Mouse (Mus musculus) neural tube, embryonic 11.5 days (tissue): Measurements from ENCODE around the gene Eml1. TPM values are rescaled to one million over a fixed set of nuclear protein-coding genes. Genes with fewer than 3 reads are reported as not detected.
A peak's percentile ranks its signal among the peaks of the same experiment; 100 is the strongest.

Experiments
- ATAC-seq: fragments of 200-750 bp; cut with Nextera tagmentation; 2 replicates; pipeline ENCODE4 v1.8.0; 2017; ENCODE audit warnings: moderate number of reproducible peaks, mild to moderate bottlenecking, moderate TSS enrichment, moderate library complexity; ENCODE audit not compliant: insufficient read depth, low FRiP score, low TSS enrichment
- DNase-seq: peaks from one replicate; pipeline ENCODE4 v3.0.0-alpha.2; 2015; ENCODE audit warnings: low spot score
- H3K27ac ChIP-seq: fragments of 300-500 bp; sonication (generic); 2 replicates; pipeline ENCODE4 v1.5.1; 2014; ENCODE audit warnings: low read depth, mild to moderate bottlenecking, low read length
- H3K27me3 ChIP-seq: fragments of 300-500 bp; sonication (generic); 2 replicates; pipeline ENCODE4 v1.6.1; 2014; ENCODE audit warnings: mild to moderate bottlenecking, low read length, mixed read lengths; ENCODE audit not compliant: control insufficient read depth, insufficient read depth
- H3K36me3 ChIP-seq: fragments of 300-500 bp; sonication (generic); 2 replicates; pipeline ENCODE4 v1.6.1; 2014; ENCODE audit warnings: mild to moderate bottlenecking, low read length, moderate library complexity, mixed read lengths; ENCODE audit not compliant: control insufficient read depth, insufficient read depth
- H3K4me1 ChIP-seq: fragments of 300-500 bp; sonication (generic); 2 replicates; pipeline ENCODE4 v1.6.1; 2014; ENCODE audit warnings: low read length, mixed read lengths; ENCODE audit not compliant: control insufficient read depth, insufficient read depth
- H3K4me2 ChIP-seq: fragments of 300-500 bp; sonication (generic); 2 replicates; pipeline ENCODE4 v1.6.1; 2014; ENCODE audit warnings: low read depth, mild to moderate bottlenecking, moderate library complexity
- H3K4me3 ChIP-seq: fragments of 300-500 bp; sonication (generic); 2 replicates; pipeline ENCODE4 v1.5.1; 2014; ENCODE audit warnings: low read depth, low read length
- H3K9ac ChIP-seq: fragments of 300-500 bp; sonication (generic); 2 replicates; pipeline ENCODE4 v1.6.1; 2014; ENCODE audit warnings: mild to moderate bottlenecking, low read length
- H3K9me3 ChIP-seq: fragments of 300-500 bp; sonication (generic); 2 replicates; pipeline ENCODE4 v1.6.1; 2016; ENCODE audit warnings: low read length; ENCODE audit not compliant: control insufficient read depth
- WGBS: fragments of 180-500 bp; shearing (Covaris S2); extraction: QIAGEN DNeasy Blood & Tissue Kit; methylation state at CpG from one replicate; pipeline ENCODE4 v1.1.7; 2014; 5-methylcytosine and 5-hydroxymethylcytosine counted together
- polyA plus RNA-seq: library from polyadenylated mRNA; unstranded; fragments of >200 nt; fragmentation: Nextera tagmentation; extraction: Ambion mirVana; gene quantifications from 2 replicates; pipeline ENCODE4 v1.2.1, GENCODE M21; 2014

Eml1 gene
- polyA plus RNA-seq, 1 experiment from 2014 or later = 164 TPM

- Histone ChIP-seq H3K27ac (no peak overlapping the region), H3K4me1 (no peaks in the 10 kb centered on the region; the same call in 1 of the 2 replicates), H3K9ac (no peak overlapping the region), H3K27me3 (peaks cover 14% of the 10 kb centered on the region), H3K9me3 (no peaks in the 10 kb centered on the region), H3K36me3 (no peaks in the 10 kb centered on the region; the same call in 1 of the 2 replicates), H3K4me2 (no peak overlapping the region), H3K4me3 (no peak overlapping the region)
- DNase-seq (no peak), ATAC-seq (no peak)
- WGBS = 89% methylated on average over 8 of the region's 8 CpGs
Measured at GRCm38 (mm10) chr12:108348151-108348550, 22.6 kb upstream of the Eml1 start.

GRCm38 (mm10) chr12:108349026-108349425 lies 21.7 kb upstream of the Eml1 start:
- Histone ChIP-seq H3K27me3 (peaks cover 14% of the 10 kb centered on the region), H3K4me2 (no peak overlapping the region), H3K4me1 (no peaks in the 10 kb centered on the region; the same call in 1 of the 2 replicates), H3K4me3 (no peak overlapping the region), H3K36me3 (no peaks in the 10 kb centered on the region; the same call in 1 of the 2 replicates), H3K27ac (no peak overlapping the region), H3K9ac (no peak overlapping the region), H3K9me3 (no peaks in the 10 kb centered on the region)
- DNase-seq (no peak), ATAC-seq (no peak)
- 67% methylated on average over 5 of the region's 5 CpGs for WGBS

DNA sequence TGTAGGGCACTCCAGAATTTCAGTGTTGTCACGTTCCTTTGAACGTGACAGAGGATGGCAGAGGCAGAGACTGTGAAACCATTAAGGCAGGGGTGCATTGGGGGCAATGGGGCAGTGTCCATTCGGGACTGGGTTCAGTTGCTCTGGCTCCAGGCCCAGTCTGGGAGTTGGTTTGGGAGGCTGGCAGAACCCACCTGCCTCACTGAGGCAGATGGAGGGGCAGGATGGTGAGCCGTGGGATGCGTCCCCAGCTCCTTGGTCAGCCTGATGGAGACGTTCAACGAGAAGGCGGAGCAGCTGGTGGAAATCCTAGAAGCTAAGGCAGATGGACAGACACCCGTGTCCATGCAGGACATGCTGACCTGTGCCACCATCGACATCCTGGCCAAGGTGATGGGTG lies 19.8 kb upstream of the Eml1 start:
- no peaks in the 10 kb centered on the region; the same call in 1 of the 2 replicates for H3K36me3 ChIP-seq
- DNase-seq (no peak), ATAC-seq (no peak)
- peaks cover 17% of the 10 kb centered on the region for H3K27me3 ChIP-seq
- no peak overlapping the region for H3K27ac ChIP-seq
- H3K4me2 ChIP-seq = no peak overlapping the region
- H3K4me1 ChIP-seq = no peaks in the 10 kb centered on the region; the same call in 1 of the 2 replicates
- H3K9me3 ChIP-seq = no peaks in the 10 kb centered on the region
- H3K9ac ChIP-seq = no peak overlapping the region
- H3K4me3 ChIP-seq = no peak overlapping the region
- 87% methylated on average over 10 of the region's 10 CpGs for WGBS

GRCm38 (mm10) chr12:108352371-108353136 lies 18.2 kb upstream of the Eml1 start:
- Histone ChIP-seq H3K27me3 (peaks cover 17% of the 10 kb centered on the region), H3K4me2 (peak overlapping the region; percentile 27), H3K27ac (no peak overlapping the region), H3K9ac (0 out of 2 replicates have a peak overlapping the region, but pooled peaks have one; percentile 45), H3K4me3 (no peak overlapping the region), H3K9me3 (no peaks in the 10 kb centered on the region), H3K36me3 (no peaks in the 10 kb centered on the region; the same call in 1 of the 2 replicates), H3K4me1 (no peaks in the 10 kb centered on the region; the same call in 1 of the 2 replicates)
- WGBS = 11% methylated on average over 35 of the region's 35 CpGs
- DNase-seq = peak; percentile 27
- ATAC-seq = no peak

DNA sequence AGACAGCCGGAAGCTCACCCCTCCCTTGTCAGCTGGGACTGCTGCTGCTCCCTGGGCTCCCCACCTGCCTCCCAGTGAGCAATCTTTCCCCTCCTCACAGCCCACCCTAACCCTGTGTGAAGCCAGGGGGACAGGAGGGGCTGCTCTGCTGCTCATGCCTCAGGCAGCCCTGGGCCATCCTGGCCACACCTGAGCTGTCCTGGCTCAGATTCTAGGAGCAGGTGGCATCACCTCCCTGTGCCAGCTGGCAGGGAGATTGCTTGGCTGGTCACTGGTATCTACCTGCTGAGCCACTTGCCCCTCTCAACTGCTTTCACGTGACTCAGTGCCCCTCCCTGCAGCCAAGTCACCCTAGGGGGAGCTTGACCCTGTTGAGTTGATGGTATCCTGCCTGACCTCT lies 16.5 kb upstream of the Eml1 start:
- Histone ChIP-seq H3K36me3 (no peaks in the 10 kb centered on the region), H3K9ac (no peak overlapping the region), H3K9me3 (no peaks in the 10 kb centered on the region), H3K4me1 (no peaks in the 10 kb centered on the region; the same call in 1 of the 2 replicates), H3K4me3 (no peak overlapping the region), H3K27ac (no peak overlapping the region), H3K4me2 (no peak overlapping the region), H3K27me3 (peaks cover 17% of the 10 kb centered on the region)
- DNase-seq (no peak), ATAC-seq (no peak)
- WGBS = 68% methylated on average over 2 of the region's 2 CpGs

DNA sequence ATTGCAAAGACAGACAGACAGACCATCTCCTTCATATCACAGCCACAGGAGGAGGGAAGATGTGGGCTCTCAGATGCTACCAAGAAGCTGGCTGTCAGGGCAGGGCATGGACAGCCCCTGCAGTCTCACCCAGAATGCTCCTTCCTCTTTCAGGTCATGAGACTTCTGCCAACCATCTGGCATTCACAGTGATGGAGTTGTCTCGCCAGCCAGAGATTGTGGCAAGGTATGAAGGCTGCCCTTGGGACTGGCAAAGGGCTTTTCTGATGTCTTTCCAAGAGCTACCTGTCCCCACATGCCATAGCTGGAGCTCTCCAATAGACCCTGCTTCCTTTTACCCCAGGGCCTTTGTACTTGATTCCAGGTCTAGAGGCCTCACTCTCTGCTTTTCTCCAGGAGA lies 15.5 kb upstream of the Eml1 start:
- no peak overlapping the region for H3K9ac ChIP-seq
- ATAC-seq = no peak
- no peak overlapping the region for H3K4me2 ChIP-seq
- H3K27me3 ChIP-seq = peaks cover 17% of the 10 kb centered on the region
- WGBS = 100% methylated on average over 1 of the region's 1 CpGs
- no peak overlapping the region for H3K27ac ChIP-seq
- H3K9me3 ChIP-seq = no peaks in the 10 kb centered on the region
- H3K4me1 ChIP-seq = no peaks in the 10 kb centered on the region; the same call in 1 of the 2 replicates
- no peak overlapping the region for H3K4me3 ChIP-seq
- no peak for DNase-seq
- no peaks in the 10 kb centered on the region for H3K36me3 ChIP-seq

GRCm38 (mm10) chr12:108355986-108356385 lies 14.8 kb upstream of the Eml1 start:
- no peak for DNase-seq
- peaks cover 17% of the 10 kb centered on the region for H3K27me3 ChIP-seq
- no peaks in the 10 kb centered on the region for H3K36me3 ChIP-seq
- no peaks in the 10 kb centered on the region; the same call in 1 of the 2 replicates for H3K4me1 ChIP-seq
- H3K9ac ChIP-seq = no peak overlapping the region
- H3K27ac ChIP-seq = no peak overlapping the region
- no peaks in the 10 kb centered on the region for H3K9me3 ChIP-seq
- ATAC-seq = no peak
- H3K4me3 ChIP-seq = no peak overlapping the region
- H3K4me2 ChIP-seq = no peak overlapping the region

DNA sequence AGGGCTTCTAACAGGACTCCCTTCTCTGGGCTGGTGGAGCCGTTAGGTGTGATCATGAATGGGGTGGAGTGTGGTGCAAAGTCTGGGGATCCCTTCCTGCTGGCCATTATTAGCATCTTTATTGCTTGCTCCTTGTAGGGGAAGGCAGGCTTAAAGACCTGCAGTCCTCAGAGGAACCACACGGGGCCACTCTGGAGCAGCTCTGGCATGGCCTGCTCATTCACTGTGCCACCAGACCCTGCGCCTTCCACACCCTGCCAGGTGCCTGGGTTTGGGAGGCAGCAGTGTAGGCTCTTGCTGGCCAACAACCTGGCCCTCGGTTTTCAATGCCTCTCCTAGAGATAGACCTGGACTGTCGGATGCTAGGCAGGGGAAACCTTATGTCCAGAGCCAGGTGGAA lies 7.0 kb upstream of the Eml1 start:
- Histone ChIP-seq H3K9ac (peak overlapping the region; percentile 10; the same call in 1 of the 2 replicates), H3K4me2 (no peak overlapping the region), H3K9me3 (no peaks in the 10 kb centered on the region), H3K27me3 (no peaks in the 10 kb centered on the region), H3K4me1 (no peaks in the 10 kb centered on the region), H3K36me3 (no peaks in the 10 kb centered on the region), H3K27ac (no peak overlapping the region), H3K4me3 (no peak overlapping the region)
- DNase-seq = peak; percentile 89
- ATAC-seq = peak; percentile 84
- WGBS = 7% methylated on average over 5 of the region's 5 CpGs

DNA sequence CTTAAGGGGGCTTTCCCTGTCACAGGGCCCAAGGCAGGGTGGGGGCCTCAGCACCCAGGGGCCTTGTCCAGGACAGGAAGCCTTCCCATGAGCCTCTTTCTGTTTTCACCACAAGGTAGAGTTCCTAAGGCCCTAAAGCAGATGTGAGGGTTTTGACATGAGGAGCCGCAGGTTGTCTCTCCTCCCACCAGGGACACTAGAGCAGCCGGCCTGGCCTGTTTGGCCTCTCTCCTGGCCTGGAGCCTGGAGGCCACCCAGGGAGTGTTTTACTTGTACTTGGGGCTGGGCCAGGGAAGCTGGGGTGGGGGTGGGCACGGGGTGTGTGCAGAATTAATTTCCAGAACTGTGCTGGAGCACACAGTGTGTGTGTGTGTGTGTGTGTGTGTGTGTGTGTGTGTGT lies 5.4 kb upstream of the Eml1 start:
- ATAC-seq (no peak), DNase-seq (no peak)
- Histone ChIP-seq H3K27me3 (no peaks in the 10 kb centered on the region), H3K4me1 (no peaks in the 10 kb centered on the region), H3K9me3 (no peaks in the 10 kb centered on the region), H3K36me3 (no peaks in the 10 kb centered on the region), H3K4me3 (no peak overlapping the region), H3K27ac (no peak overlapping the region), H3K4me2 (no peak overlapping the region), H3K9ac (no peak overlapping the region)
- WGBS = 44% methylated on average over 3 of the region's 3 CpGs
